Mouse (Mus musculus) MEL (cell line): ENCODE data around the gene Rpain. TPM values are rescaled to one million over a fixed set of nuclear protein-coding genes. Genes with fewer than 3 reads are reported as not detected.

ENCODE experiments used
- BHLHE40 ChIP-seq: IDR thresholded peaks from 2 replicates; pipeline ENCODE4 v1.6.1; 2012; ENCODE audit warnings: low read depth, mild to moderate bottlenecking, inconsistent platforms, low read length, improper control_type of control experiment, borderline replicate concordance
- CHD1 ChIP-seq: IDR thresholded peaks from 2 replicates; pipeline ENCODE4 v1.6.1; 2012; ENCODE audit warnings: low read depth, mild to moderate bottlenecking, inconsistent platforms, low read length, improper control_type of control experiment
- ETS1 ChIP-seq: IDR thresholded peaks from 2 replicates; pipeline ENCODE4 v1.6.1; 2012; ENCODE audit warnings: low read depth, mild to moderate bottlenecking, inconsistent platforms, low read length, improper control_type of control experiment, moderate library complexity
- GATA1 ChIP-seq: IDR thresholded peaks from 2 replicates; pipeline ENCODE4 v1.6.1; 2011; ENCODE audit warnings: low read depth, low read length, improper control_type of control experiment
- MAX ChIP-seq: IDR thresholded peaks from 2 replicates; pipeline ENCODE4 v1.6.1; 2011; ENCODE audit warnings: low read length, improper control_type of control experiment
- MYC ChIP-seq: IDR thresholded peaks from 2 replicates; pipeline ENCODE4 v1.6.1; 2011; ENCODE audit warnings: low read depth, mild to moderate bottlenecking, low read length, improper control_type of control experiment, moderate library complexity
- POLR2A ChIP-seq, 2 experiments: IDR thresholded peaks; 2 replicates each; pipeline ENCODE4 v1.6.1; 2011 to 2012; ENCODE audit warnings: low read length in 2 of 2, mild to moderate bottlenecking in 2 of 2, control low read depth in 1 of 2, improper control_type of control experiment in 1 of 2, low read depth in 1 of 2, moderate library complexity in 1 of 2; ENCODE audit not compliant: control insufficient read depth in 1 of 2, insufficient read depth in 1 of 2, poor library complexity in 1 of 2
- RCOR1 ChIP-seq: IDR thresholded peaks from 2 replicates; pipeline ENCODE4 v1.6.1; 2012; ENCODE audit warnings: low read depth, mild to moderate bottlenecking, inconsistent platforms, low read length, improper control_type of control experiment
- SIN3A ChIP-seq: IDR thresholded peaks from 2 replicates; pipeline ENCODE4 v1.6.1; 2012; ENCODE audit warnings: low read length, improper control_type of control experiment, inconsistent platforms
- TAL1 ChIP-seq: IDR thresholded peaks from 2 replicates; pipeline ENCODE4 v1.6.1; 2012; ENCODE audit warnings: mild to moderate bottlenecking, inconsistent platforms, low read length, moderate library complexity, mixed read lengths
- USF2 ChIP-seq, 2 experiments: IDR thresholded peaks; 2 replicates each; pipeline ENCODE4 v1.6.1; 2011 to 2012; ENCODE audit warnings: improper control_type of control experiment in 2 of 2, low read length in 2 of 2, borderline replicate concordance in 1 of 2, inconsistent platforms in 1 of 2, low read depth in 1 of 2, mild to moderate bottlenecking in 1 of 2; ENCODE audit not compliant: insufficient read depth in 1 of 2
- polyA plus RNA-seq, 2 experiments: library from polyadenylated mRNA; stranded (reverse) in 1 of 2; unstranded in 1 of 2; fragments of >175 nt in 1 of 2; fragments of >200 nt in 1 of 2; gene quantifications; 2 replicates each; pipeline versions ENCODE4 v1.2.1 to v1.2.4; 2012; ENCODE audit warnings: low replicate concordance in 2 of 2, low read depth in 1 of 2; ENCODE audit not compliant: insufficient read length in 2 of 2, insufficient read depth in 1 of 2, missing spikeins in 1 of 2
- total RNA-seq: library from RNA; depleted of rRNA; stranded (reverse); fragments of 300-350 nt; gene quantifications from 2 replicates; pipeline ENCODE4 v1.2.3, GENCODE M21; 2012; rRNA removed

Rpain gene
- total and polyA plus RNA-seq, 3 experiments, result 60.8 to 93.5 TPM; not detected in 1

- TF ChIP-seq RCOR1 (no peak), GATA1 (0 out of 2 replicates have a peak, but pooled peaks have one; percentile 9), ETS1 (no peak), SIN3A (peak; percentile 89), MYC (0 out of 2 replicates have a peak, but pooled peaks have one; percentile 42), POLR2A (IDR thresholded peaks at IDR 0.05; ENCODE audit: control insufficient read depth in 1 of 2, insufficient read depth in 1 of 2, low read depth in 1 of 2, low read length in 2 of 2, poor library complexity in 1 of 2) (peak; percentile 0 to 95; a peak in 3 of 4 replicates), BHLHE40 (no peak), CHD1 (no peak), USF2 (IDR thresholded peaks at IDR 0.05; ENCODE audit: borderline replicate concordance in 1 of 2, insufficient read depth in 1 of 2, low read depth in 1 of 2, low read length in 2 of 2) (no peak), TAL1 (peak; percentile 29), MAX (peak; percentile 55)
- TF ChIP-seq, all 39 proteins: peak for 20
These were observed 49.4 kb downstream of the Rpain start, which contains the start of the genes Mis12 and Derl2 (continued) for GRCm38 (mm10) chr11:71019201-71020068.

Other genes with a start within 250 kb of the Rpain start
- gene Zfp3, start 206.0 kb upstream of the Rpain start, total RNA-seq, result 1.5 TPM in 2 replicates
- 1 to 10 TPM in 1 of 2 experiments, not detected in 1; 1.9 TPM for gene Zfp3, start 206.0 kb upstream of the Rpain start, polyA plus RNA-seq
- not detected in 2 replicates for gene Scimp, start 157.6 kb upstream of the Rpain start, total RNA-seq
- not detected for gene Scimp, start 157.6 kb upstream of the Rpain start, polyA plus RNA-seq
- 34.3 and 35.6 TPM in 2 replicates for gene Rabep1, start 125.4 kb upstream of the Rpain start, total RNA-seq
- gene Rabep1, start 125.4 kb upstream of the Rpain start, polyA plus RNA-seq, result 10 to 100 TPM; 24.2 to 72.2 TPM
- 49.8 and 56.3 TPM in 2 replicates for gene Nup88, start 240 bp upstream of the Rpain start, total RNA-seq
- 10 to 100 TPM in 1 of 2 experiments, not detected in 1; 72.5 TPM for gene Nup88, start 240 bp upstream of the Rpain start, polyA plus RNA-seq
- gene C1qbp, start 12.8 kb downstream of the Rpain start, total RNA-seq, result 164 and 188 TPM in 2 replicates
- gene C1qbp, start 12.8 kb downstream of the Rpain start, polyA plus RNA-seq, result 100 to 1,000 TPM in 1 of 2 experiments, not detected in 1; 614 TPM
- 40.2 and 49.8 TPM in 2 replicates for gene Dhx33, start 34.2 kb downstream of the Rpain start, total RNA-seq
- 10 to 100 TPM in 1 of 2 experiments, not detected in 1; 42.6 TPM for gene Dhx33, start 34.2 kb downstream of the Rpain start, polyA plus RNA-seq
- 27.5 and 34.0 TPM in 2 replicates for gene Mis12, start 49.4 kb downstream of the Rpain start, total RNA-seq
- gene Mis12, start 49.4 kb downstream of the Rpain start, polyA plus RNA-seq, result 10 to 100 TPM in 1 of 2 experiments, not detected in 1; 17.2 TPM
- 27.0 and 32.8 TPM in 2 replicates for gene Derl2, start 49.6 kb downstream of the Rpain start, total RNA-seq
- gene Derl2, start 49.6 kb downstream of the Rpain start, polyA plus RNA-seq, result 10 to 100 TPM in 1 of 2 experiments, not detected in 1; 32.8 TPM
- gene 6330403K07Rik, start 63.3 kb downstream of the Rpain start, total RNA-seq, result 0.10 and 0.15 TPM in 2 replicates
- gene 6330403K07Rik, start 63.3 kb downstream of the Rpain start, polyA plus RNA-seq, result under 1 TPM in 1 of 2 experiments, not detected in 1; 0.82 TPM
- gene Nlrp1a, start 174.5 kb downstream of the Rpain start, total RNA-seq, result not detected in 2 replicates
- gene Nlrp1a, start 174.5 kb downstream of the Rpain start, polyA plus RNA-seq, result not detected